Mouse (Mus musculus) mesoderm, embryonic 11.5 days (tissue): Measurements from ENCODE around the gene Actr8.

Source experiments
- DNase-seq: peaks from one replicate; pipeline ENCODE4 v3.0.0-alpha.2; 2012; ENCODE audit warnings: low read depth, low spot score

The Actr8 gene

GRCm38 (mm10) chr14:29996000-29996751 is 18.0 kb downstream of the Actr8 start:
- DNase-seq: no peak

GRCm38 (mm10) chr14:29997345-29997744 is 19.2 kb downstream of the Actr8 start:
- DNase-seq: no peak

- no peak for DNase-seq
Observed at GRCm38 (mm10) chr14:29998747-29999474, 20.8 kb downstream of the Actr8 start.

GRCm38 (mm10) chr14:29999475-29999811 is 21.3 kb downstream of the Actr8 start:
- no peak for DNase-seq

GRCm38 (mm10) chr14:30008733-30009575 is 30.8 kb downstream of the Actr8 start, which contains the start of the genes Il17rb and Chdh:
Il17rb (minus strand) TSS chr14:30008896.
Chdh (plus strand) TSS chr14:30009023.
- peak; percentile 41 for DNase-seq

GRCm38 (mm10) chr14:30009864-30010560 is 31.9 kb downstream of the Actr8 start:
- no peak for DNase-seq

GRCm38 (mm10) chr14:30011886-30012560 is 33.9 kb downstream of the Actr8 start:
- DNase-seq: no peak

- no peak for DNase-seq
Observed at GRCm38 (mm10) chr14:30014487-30014886, 36.4 kb downstream of the Actr8 start.

GRCm38 (mm10) chr14:30015008-30015407 is 36.9 kb downstream of the Actr8 start:
- DNase-seq: no peak

GRCm38 (mm10) chr14:30016666-30017065 is 38.5 kb downstream of the Actr8 start:
- DNase-seq: no peak

- no peak for DNase-seq
Observed at GRCm38 (mm10) chr14:30017794-30018462, 39.8 kb downstream of the Actr8 start.

- DNase-seq: no peak
Observed at GRCm38 (mm10) chr14:30018463-30018801, 40.3 kb downstream of the Actr8 start.

- DNase-seq: no peak
Observed at GRCm38 (mm10) chr14:30018846-30019245, 40.7 kb downstream of the Actr8 start.

- DNase-seq: no peak
Observed at GRCm38 (mm10) chr14:30019375-30019774, 41.2 kb downstream of the Actr8 start.

- no peak for DNase-seq
Observed at GRCm38 (mm10) chr14:30019792-30020575, 41.8 kb downstream of the Actr8 start.

- no peak for DNase-seq
Observed at GRCm38 (mm10) chr14:30022471-30022870, 44.3 kb downstream of the Actr8 start.

- DNase-seq: no peak
Observed at GRCm38 (mm10) chr14:30024387-30024786, 46.2 kb downstream of the Actr8 start.

GRCm38 (mm10) chr14:30027378-30027777 is 49.2 kb downstream of the Actr8 start:
- DNase-seq: no peak

- DNase-seq: no peak
Observed at GRCm38 (mm10) chr14:30033405-30033804, 55.3 kb downstream of the Actr8 start.

GRCm38 (mm10) chr14:30038431-30038830 is 60.3 kb downstream of the Actr8 start:
- no peak for DNase-seq
